Mouse (Mus musculus) mature B cell (primary cell): Measurements from ENCODE around the gene Car12.
"Not testable (repeated sequence)": the region's sequence is repeated elsewhere in the genome, so short reads cannot be mapped to it uniquely, and the experiment has no call there.

Experiments
- in situ Hi-C: fragments of 300-500 bp; cut with MboI; formaldehyde crosslinking; loops from 2 replicates; pipeline ENCODE4 v1.14.3; 2019

The Car12 gene

GRCm38 (mm10) chr9:66770701-66771100 lies 57.2 kb downstream of the Car12 start:
- in situ Hi-C loops = no loop called here

- in situ Hi-C loops = not testable (repeated sequence)
These were observed 71.1 kb downstream of the Car12 start for GRCm38 (mm10) chr9:66784552-66784951.

- in situ Hi-C loops = no loop called here
These were observed 74.3 kb downstream of the Car12 start for GRCm38 (mm10) chr9:66787821-66788220.

GRCm38 (mm10) chr9:66794629-66795463 lies 81.4 kb downstream of the Car12 start:
- in situ Hi-C loops = no loop called here

GRCm38 (mm10) chr9:66795464-66796324 lies 82.2 kb downstream of the Car12 start, which contains the start of gene Aph1b:
Aph1b (minus strand) TSS chr9:66795490.
- in situ Hi-C loops = no loop called here

- in situ Hi-C loops = no loop called here
These were observed 83.3 kb downstream of the Car12 start, which contains the start of gene Gm10647 for GRCm38 (mm10) chr9:66796739-66797138. Gm10647 (plus strand) TSS chr9:66797039.

GRCm38 (mm10) chr9:66801947-66802346 lies 88.5 kb downstream of the Car12 start:
- in situ Hi-C loops = no loop called here

- in situ Hi-C loops = not testable (repeated sequence)
These were observed 92.5 kb downstream of the Car12 start for GRCm38 (mm10) chr9:66805951-66806350.

GRCm38 (mm10) chr9:66813392-66813791 lies 99.9 kb downstream of the Car12 start:
- in situ Hi-C loops = no loop called here
